Mouse (Mus musculus): ENCODE data around the gene Ccm2. TPM values are rescaled to one million over a fixed set of nuclear protein-coding genes. Genes with fewer than 3 reads are reported as not detected.
"Not testable (repeated sequence)": the region's sequence is repeated elsewhere in the genome, so short reads cannot be mapped to it uniquely, and the experiment has no call there.

The Ccm2 gene
- polyA plus RNA-seq, 1 experiment from 2014 or later: 88.2 TPM

GRCm38 (mm10) chr11:6519491-6520033 is 27.1 kb upstream of the Ccm2 start:
- no peak overlapping the region for H3K9ac ChIP-seq (ENCODE audit: low read depth, low read length)
- no peaks in the 10 kb centered on the region for H3K4me1 ChIP-seq (replicated peaks; ENCODE audit: control insufficient read depth, insufficient read depth, low read length)
- DNase-seq (ENCODE audit: low spot score) (no peak), ATAC-seq (ENCODE audit: low FRiP score) (no peak)
- H3K4me3 ChIP-seq (ENCODE audit: low read depth, low read length): no peak overlapping the region
- no peak overlapping the region for H3K27ac ChIP-seq (ENCODE audit: low read depth, low read length)
- WGBS: 77% methylated on average over 11 of the region's 11 CpGs
- no peaks in the 10 kb centered on the region for H3K27me3 ChIP-seq (ENCODE audit: control insufficient read depth, insufficient read depth, low read length)
- no peaks in the 10 kb centered on the region for H3K36me3 ChIP-seq (ENCODE audit: control insufficient read depth, insufficient read depth, low read length)
- no peak overlapping the region for H3K4me2 ChIP-seq (replicated peaks; ENCODE audit: low read depth, low read length)
- H3K9me3 ChIP-seq (ENCODE audit: control insufficient read depth, low read length): no peaks in the 10 kb centered on the region

GRCm38 (mm10) chr11:6520507-6521173 is 26.0 kb upstream of the Ccm2 start, which contains the start of gene Myo1g:
Gene Myo1g (minus strand): TSS chr11:6520965.
- 84% methylated on average over 7 of the region's 7 CpGs for WGBS
- Histone ChIP-seq H3K27ac (ENCODE audit: low read depth, low read length) (no peak within 1 kb of the TSS), H3K9me3 (ENCODE audit: control insufficient read depth, low read length) (no peaks in the 10 kb centered on the region), H3K36me3 (ENCODE audit: control insufficient read depth, insufficient read depth, low read length) (no peaks in the 10 kb centered on the region), H3K9ac (ENCODE audit: low read depth, low read length) (no peak within 1 kb of the TSS), H3K4me1 (replicated peaks; ENCODE audit: control insufficient read depth, insufficient read depth, low read length) (no peaks in the 10 kb centered on the region), H3K27me3 (ENCODE audit: control insufficient read depth, insufficient read depth, low read length) (no peaks in the 10 kb centered on the region), H3K4me3 (ENCODE audit: low read depth, low read length) (no peak within 1 kb of the TSS), H3K4me2 (replicated peaks; ENCODE audit: low read depth, low read length) (no peak within 1 kb of the TSS)
- DNase-seq (ENCODE audit: low spot score) (no peak), ATAC-seq (ENCODE audit: low FRiP score) (no peak)

- WGBS: 71% methylated on average over 9 of the region's 9 CpGs
- H3K9me3 ChIP-seq (ENCODE audit: control insufficient read depth, low read length): no peaks in the 10 kb centered on the region
- H3K4me3 ChIP-seq (ENCODE audit: low read depth, low read length): no peak overlapping the region
- DNase-seq (ENCODE audit: low spot score) (no peak), ATAC-seq (ENCODE audit: low FRiP score) (no peak)
- no peak overlapping the region for H3K9ac ChIP-seq (ENCODE audit: low read depth, low read length)
- no peaks in the 10 kb centered on the region for H3K36me3 ChIP-seq (ENCODE audit: control insufficient read depth, insufficient read depth, low read length)
- H3K27ac ChIP-seq (ENCODE audit: low read depth, low read length): no peak overlapping the region
- H3K4me2 ChIP-seq (replicated peaks; ENCODE audit: low read depth, low read length): no peak overlapping the region
- H3K27me3 ChIP-seq (ENCODE audit: control insufficient read depth, insufficient read depth, low read length): no peaks in the 10 kb centered on the region
- peaks cover 3% of the 10 kb centered on the region; the same call in 1 of the 2 replicates for H3K4me1 ChIP-seq (replicated peaks; ENCODE audit: control insufficient read depth, insufficient read depth, low read length)
Observed at GRCm38 (mm10) chr11:6522782-6523525, 23.7 kb upstream of the Ccm2 start.

GRCm38 (mm10) chr11:6523662-6524088 is 23.0 kb upstream of the Ccm2 start:
- Histone ChIP-seq H3K27ac (ENCODE audit: low read depth, low read length) (no peak overlapping the region), H3K27me3 (ENCODE audit: control insufficient read depth, insufficient read depth, low read length) (no peaks in the 10 kb centered on the region), H3K4me1 (replicated peaks; ENCODE audit: control insufficient read depth, insufficient read depth, low read length) (peaks cover 3% of the 10 kb centered on the region; the same call in 1 of the 2 replicates), H3K4me2 (replicated peaks; ENCODE audit: low read depth, low read length) (no peak overlapping the region), H3K9ac (ENCODE audit: low read depth, low read length) (no peak overlapping the region), H3K4me3 (ENCODE audit: low read depth, low read length) (no peak overlapping the region), H3K36me3 (ENCODE audit: control insufficient read depth, insufficient read depth, low read length) (no peaks in the 10 kb centered on the region), H3K9me3 (ENCODE audit: control insufficient read depth, low read length) (no peaks in the 10 kb centered on the region)
- WGBS: 55% methylated on average over 1 of the region's 1 CpGs
- ATAC-seq (ENCODE audit: low FRiP score): no peak
- no peak for DNase-seq (ENCODE audit: low spot score)

DNA sequence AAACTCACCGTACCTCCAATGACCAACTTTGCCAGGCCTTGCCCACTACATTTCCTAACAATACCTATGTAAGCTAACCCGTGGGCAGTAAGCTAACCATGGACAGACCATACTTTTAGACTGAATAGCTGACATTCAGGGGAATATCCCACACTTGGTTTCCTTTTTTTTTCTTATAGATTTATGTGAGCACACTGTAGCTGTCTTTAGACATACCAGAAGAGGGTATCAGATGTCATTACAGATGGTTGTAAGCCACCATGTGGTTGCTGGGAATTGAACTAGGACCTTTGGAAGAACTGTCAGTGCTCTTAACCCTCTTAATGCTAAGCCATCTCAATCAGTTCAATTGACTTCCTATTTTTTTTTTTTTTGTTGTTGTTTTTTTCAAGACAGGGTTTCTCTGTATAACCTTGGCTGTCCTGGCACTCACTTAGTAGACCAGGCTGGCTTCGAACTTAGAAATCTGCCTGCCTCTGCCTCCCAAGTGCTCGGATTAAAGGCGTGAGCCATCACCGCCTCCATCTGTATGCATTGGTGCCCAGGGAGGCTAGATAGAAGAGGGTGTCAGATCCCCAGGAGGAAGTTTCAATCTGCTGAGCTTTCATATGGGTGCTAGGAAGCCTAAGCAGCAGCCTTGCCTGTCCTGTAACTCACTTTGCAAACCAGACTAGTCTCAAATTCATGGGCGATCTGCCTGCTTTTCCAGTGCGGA is 22.4 kb upstream of the Ccm2 start:
- DNase-seq (ENCODE audit: low spot score): no peak
- no peaks in the 10 kb centered on the region for H3K27me3 ChIP-seq (ENCODE audit: control insufficient read depth, insufficient read depth, low read length)
- WGBS: 89% methylated on average over 8 of the region's 8 CpGs
- ATAC-seq (ENCODE audit: low FRiP score): no peak
- no peak overlapping the region for H3K27ac ChIP-seq (ENCODE audit: low read depth, low read length)
- H3K4me1 ChIP-seq (replicated peaks; ENCODE audit: control insufficient read depth, insufficient read depth, low read length): peaks cover 3% of the 10 kb centered on the region; the same call in 1 of the 2 replicates
- no peak overlapping the region for H3K4me3 ChIP-seq (ENCODE audit: low read depth, low read length)
- H3K36me3 ChIP-seq (ENCODE audit: control insufficient read depth, insufficient read depth, low read length): no peaks in the 10 kb centered on the region
- H3K9me3 ChIP-seq (ENCODE audit: control insufficient read depth, low read length): no peaks in the 10 kb centered on the region
- H3K4me2 ChIP-seq (replicated peaks; ENCODE audit: low read depth, low read length): no peak overlapping the region
- no peak overlapping the region for H3K9ac ChIP-seq (ENCODE audit: low read depth, low read length)

DNA sequence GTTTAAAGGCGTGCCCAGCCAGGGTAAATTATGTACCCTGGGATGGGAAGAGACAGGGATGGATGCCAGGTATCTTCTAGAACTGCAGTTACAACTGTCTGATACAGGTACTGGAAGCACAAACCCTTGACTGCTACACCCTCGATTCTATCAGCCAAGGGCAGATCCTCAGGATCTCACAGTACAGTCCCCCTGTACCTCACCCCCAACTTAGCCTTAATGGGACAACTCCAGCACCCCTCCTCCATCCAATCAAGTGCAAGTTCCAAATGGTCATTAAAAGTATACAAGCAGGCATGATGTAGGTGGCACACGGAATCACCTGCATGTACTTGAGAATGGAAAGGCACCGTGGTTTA is 21.8 kb upstream of the Ccm2 start:
- no peak for DNase-seq (ENCODE audit: low spot score)
- Histone ChIP-seq H3K4me1 (replicated peaks; ENCODE audit: control insufficient read depth, insufficient read depth, low read length) (peaks cover 3% of the 10 kb centered on the region; the same call in 1 of the 2 replicates), H3K4me2 (replicated peaks; ENCODE audit: low read depth, low read length) (no peak overlapping the region), H3K27ac (ENCODE audit: low read depth, low read length) (no peak overlapping the region), H3K4me3 (ENCODE audit: low read depth, low read length) (no peak overlapping the region), H3K9ac (ENCODE audit: low read depth, low read length) (no peak overlapping the region), H3K9me3 (ENCODE audit: control insufficient read depth, low read length) (no peaks in the 10 kb centered on the region), H3K27me3 (ENCODE audit: control insufficient read depth, insufficient read depth, low read length) (no peaks in the 10 kb centered on the region), H3K36me3 (ENCODE audit: control insufficient read depth, insufficient read depth, low read length) (no peaks in the 10 kb centered on the region)
- ATAC-seq (ENCODE audit: low FRiP score): no peak
- WGBS: 91% methylated on average over 4 of the region's 4 CpGs

GRCm38 (mm10) chr11:6525241-6525640 is 21.4 kb upstream of the Ccm2 start:
- no peak overlapping the region for H3K27ac ChIP-seq (ENCODE audit: low read depth, low read length)
- no peak overlapping the region for H3K9ac ChIP-seq (ENCODE audit: low read depth, low read length)
- ATAC-seq (ENCODE audit: low FRiP score) (no peak), DNase-seq (ENCODE audit: low spot score) (no peak)
- H3K4me1 ChIP-seq (replicated peaks; ENCODE audit: control insufficient read depth, insufficient read depth, low read length): peaks cover 3% of the 10 kb centered on the region; the same call in 1 of the 2 replicates
- H3K9me3 ChIP-seq (ENCODE audit: control insufficient read depth, low read length): no peaks in the 10 kb centered on the region
- no peak overlapping the region for H3K4me3 ChIP-seq (ENCODE audit: low read depth, low read length)
- H3K27me3 ChIP-seq (ENCODE audit: control insufficient read depth, insufficient read depth, low read length): no peaks in the 10 kb centered on the region
- no peaks in the 10 kb centered on the region for H3K36me3 ChIP-seq (ENCODE audit: control insufficient read depth, insufficient read depth, low read length)
- H3K4me2 ChIP-seq (replicated peaks; ENCODE audit: low read depth, low read length): no peak overlapping the region
- WGBS: 79% methylated on average over 1 of the region's 1 CpGs

DNA sequence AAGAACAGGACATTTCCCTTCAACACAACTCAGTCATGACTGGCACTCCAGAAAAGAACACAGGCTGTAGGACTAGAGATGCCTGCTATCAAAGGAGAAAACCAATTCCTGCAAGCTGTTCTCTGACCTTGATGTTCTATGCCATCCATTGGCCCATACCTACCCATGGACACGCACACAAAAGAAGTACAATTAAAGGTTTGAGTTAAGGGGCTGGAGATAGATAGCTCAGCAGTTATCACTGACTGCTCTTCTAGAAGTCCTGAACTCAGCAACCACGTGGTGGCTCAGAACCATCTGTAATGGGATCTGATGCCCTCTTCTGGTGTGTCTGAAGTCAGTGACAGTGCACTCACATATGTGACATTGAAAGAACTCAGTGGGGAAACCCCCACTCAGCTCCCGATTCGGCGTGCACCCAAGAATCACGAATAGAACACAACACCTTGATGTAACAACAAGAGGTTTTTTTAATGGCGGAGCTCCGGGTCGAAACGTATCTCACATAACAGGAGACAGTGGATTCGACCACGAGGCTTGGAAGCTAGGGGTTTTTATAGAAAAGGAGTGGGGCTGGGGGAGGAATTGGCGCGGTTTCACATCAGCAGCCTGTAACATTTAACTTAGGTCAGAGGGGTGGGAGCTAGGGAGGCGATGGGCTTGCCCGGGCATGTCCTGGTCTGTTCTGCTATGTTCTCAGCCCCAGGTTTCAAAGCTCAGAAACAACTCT is 20.0 kb upstream of the Ccm2 start:
- H3K9me3 ChIP-seq (ENCODE audit: control insufficient read depth, low read length); H3K4me3 ChIP-seq (ENCODE audit: low read depth, low read length); H3K27me3 ChIP-seq (ENCODE audit: control insufficient read depth, insufficient read depth, low read length); H3K36me3 ChIP-seq (ENCODE audit: control insufficient read depth, insufficient read depth, low read length); DNase-seq (ENCODE audit: low spot score); ATAC-seq (ENCODE audit: low FRiP score); H3K4me1 ChIP-seq (replicated peaks; ENCODE audit: control insufficient read depth, insufficient read depth, low read length); H3K9ac ChIP-seq (ENCODE audit: low read depth, low read length); H3K27ac ChIP-seq (ENCODE audit: low read depth, low read length): not testable (repeated sequence)
- peak overlapping the region; percentile 90 for H3K4me2 ChIP-seq (replicated peaks; ENCODE audit: low read depth, low read length)
- WGBS: 75% methylated on average over 11 of the region's 16 CpGs

Measured in hindbrain, embryonic 11.5 days (tissue).